Comparison of ENCODE assay signal across 1 mouse cellular context in the genomic region with DNA sequence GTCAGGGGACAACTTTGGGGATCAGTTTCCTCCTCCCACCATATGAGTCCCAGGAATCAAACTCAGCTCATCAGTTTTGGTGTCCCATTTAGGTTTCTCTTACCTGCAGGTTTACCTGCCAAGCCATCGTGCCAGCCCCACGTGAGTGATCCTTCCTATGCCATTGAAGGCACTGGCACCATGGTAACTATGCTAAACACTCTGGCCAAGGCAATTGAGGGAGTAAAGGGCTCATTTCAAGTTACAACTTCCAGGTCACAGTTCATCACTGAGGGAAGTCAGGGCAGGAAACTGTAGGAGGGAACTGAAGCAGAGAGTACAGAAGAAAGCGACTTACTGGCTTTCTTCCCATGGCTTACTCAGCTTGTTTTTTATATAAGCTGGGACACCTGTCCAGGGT.
TF ChIP-seq lines count a peak whose summit lies in the region.

No protein-coding gene starts in this region.

TF ChIP-seq in myocyte, 11 proteins besides CTCF, POLR2A, EP300 and RAD21 (continued from another document):
- peak; percentile 65 for TF ChIP-seq POLR2AphosphoS2 (IDR thresholded peaks at IDR 0.05; ENCODE audit: insufficient read length, low read depth)
